1 mouse cellular context compared by ENCODE assay signal in the genomic region with DNA sequence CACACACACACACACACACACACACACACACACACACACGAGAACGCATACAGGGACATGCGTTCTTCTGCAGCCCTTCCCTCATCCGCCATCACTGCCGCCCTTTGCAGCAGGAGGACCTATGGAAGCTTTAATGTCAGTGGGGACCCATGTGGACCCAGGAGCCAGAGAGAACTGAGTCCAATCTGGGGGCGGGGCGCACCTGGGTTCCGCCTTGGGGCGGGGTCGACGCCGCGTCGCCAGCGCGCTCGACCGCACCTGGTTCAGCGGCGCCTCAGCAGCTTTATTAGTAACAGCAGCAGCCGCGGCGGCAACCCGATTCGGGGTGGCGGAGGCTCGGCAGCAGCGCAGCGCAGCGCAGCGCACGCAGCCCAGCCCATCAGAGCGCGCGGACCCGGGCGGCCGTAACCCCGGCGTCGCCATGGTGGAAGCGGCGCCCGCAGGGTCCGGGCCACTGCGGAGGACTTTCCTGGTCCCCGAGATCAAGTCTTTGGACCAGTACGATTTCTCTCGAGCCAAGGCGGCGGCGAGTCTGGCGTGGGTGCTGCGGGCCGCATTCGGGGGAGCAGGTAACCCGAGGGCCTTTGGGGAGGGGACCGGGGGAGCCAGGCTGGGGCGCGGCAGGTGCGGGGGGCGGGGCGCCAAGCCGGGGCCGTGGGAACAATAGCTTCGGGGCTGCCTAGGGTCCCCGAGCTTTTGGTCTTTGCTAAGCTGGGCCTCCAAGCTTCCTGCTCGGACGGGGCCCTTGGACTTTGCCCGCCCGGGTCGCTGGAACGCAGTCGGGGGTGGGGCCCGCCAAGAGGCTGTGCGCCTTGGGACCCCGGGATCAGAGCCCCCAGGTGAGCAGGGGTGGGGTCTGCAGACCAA.
A peak's percentile ranks its signal among the peaks of the same experiment; 100 is the strongest.
TF ChIP-seq lines count a peak whose summit lies in the region.

No protein-coding gene starts in this region.

TF ChIP-seq in MEL, 35 proteins besides CTCF, POLR2A, EP300 and RAD21 (continued from another document):
- TF ChIP-seq NELFE (IDR thresholded peaks at IDR 0.05; ENCODE audit: low read depth, low read length) (no peak), MYB (IDR thresholded peaks at IDR 0.05; ENCODE audit: low read depth, low read length) (no peak), NRF1 (IDR thresholded peaks at IDR 0.05; ENCODE audit: insufficient read depth, low read depth, low read length, poor library complexity, severe bottlenecking) (peak; percentile 16; the same call in 1 of the 2 replicates), MAFK (IDR thresholded peaks at IDR 0.05; ENCODE audit: borderline replicate concordance, low read depth, low read length) (no peak), RCOR1 (IDR thresholded peaks at IDR 0.05; ENCODE audit: low read depth, low read length) (no peak), KAT2A (conservative IDR thresholded peaks at IDR 0.05; ENCODE audit: low read depth, low read length) (no peak), SIN3A (IDR thresholded peaks at IDR 0.05; ENCODE audit: low read length) (peak; percentile 37; the same call in 1 of the 2 replicates), TAL1 (IDR thresholded peaks at IDR 0.05; ENCODE audit: low read length) (no peak), MAZ (IDR thresholded peaks at IDR 0.05; ENCODE audit: low read depth, low read length) (no peak), UBTF (IDR thresholded peaks at IDR 0.05; ENCODE audit: borderline replicate concordance, insufficient read depth, low read depth, low read length) (0 out of 2 replicates have a peak, but pooled peaks have one; percentile 35), ZC3H11A (IDR thresholded peaks at IDR 0.05; ENCODE audit: low read depth, low read length) (no peak), GATA1 (IDR thresholded peaks at IDR 0.05; ENCODE audit: low read depth, low read length) (no peak), ZNF384 (IDR thresholded peaks at IDR 0.05; ENCODE audit: low read depth, low read length) (no peak), BHLHE40 (IDR thresholded peaks at IDR 0.05; ENCODE audit: borderline replicate concordance, low read depth, low read length) (no peak), POLR2AphosphoS5 (IDR thresholded peaks at IDR 0.05; ENCODE audit: borderline replicate concordance, low read depth, low read length) (no peak), ETS1 (IDR thresholded peaks at IDR 0.05; ENCODE audit: low read depth, low read length) (no peak)
